Mouse (Mus musculus) megakaryocyte progenitor cell, adult 5-6 weeks (primary cell): ENCODE measurements around the gene Prpf19. TPM values are rescaled to one million over a fixed set of nuclear protein-coding genes. Genes with fewer than 3 reads are reported as not detected.

Experiments
- ATAC-seq: replicated peaks from 2 replicates; pipeline ENCODE4 v1.8.0; 2016; ENCODE audit warnings: mild to moderate bottlenecking, moderate TSS enrichment, inconsistent platforms; ENCODE audit not compliant: poor library complexity
- total RNA-seq, 2 experiments: library from RNA; stranded (forward) in 1 of 2; stranded (reverse) in 1 of 2; fragments of 157-497, 149-512 nt in 1 of 2; fragments of 200-1000 nt in 1 of 2; gene quantifications; 2 replicates each; pipeline versions ENCODE4 v1.2.3 to v1.2.4; 2015 to 2017

Gene Prpf19
- total RNA-seq, 2 experiments from 2014 or later = 77.5 to 191 TPM

DNA sequence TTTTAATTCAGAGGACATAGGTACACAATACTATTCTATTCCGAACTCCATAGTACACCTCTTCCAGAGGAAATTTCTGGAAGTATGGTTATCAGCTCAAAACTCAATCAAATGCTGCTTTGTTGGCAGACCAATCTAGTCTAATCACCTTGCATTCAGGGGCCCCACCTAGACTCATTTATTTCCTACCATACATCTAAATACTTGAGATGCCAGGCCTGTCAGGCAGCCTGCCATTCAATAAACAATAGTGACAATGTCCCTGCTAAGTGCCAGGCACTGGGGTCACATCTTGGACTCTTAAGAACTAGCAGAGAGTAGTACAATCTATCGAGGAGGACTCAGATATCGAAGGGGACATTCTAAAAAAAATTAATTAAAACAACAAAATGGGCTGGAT lies 2.8 kb upstream of the Prpf19 start:
- no peak for ATAC-seq

DNA sequence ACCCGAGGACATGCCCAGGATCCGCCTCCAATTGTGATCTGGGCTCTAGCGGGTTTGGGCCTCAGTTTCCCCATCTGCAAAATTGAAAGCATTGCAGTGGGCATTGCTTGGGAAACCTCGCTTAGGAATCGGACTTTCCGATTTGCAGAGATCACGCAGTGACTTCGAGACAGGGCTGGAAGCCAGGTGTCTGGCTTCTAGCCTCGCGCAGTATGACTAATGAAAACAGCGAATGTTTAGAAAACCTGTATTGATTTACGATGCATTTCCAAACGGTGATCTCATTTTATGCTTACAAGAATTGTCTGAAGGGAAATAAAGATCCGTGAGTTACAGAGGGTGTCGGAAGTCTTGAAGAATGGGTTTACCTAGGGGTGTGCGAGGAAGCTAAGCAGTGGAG lies 677 bp downstream of the Prpf19 start:
- ATAC-seq = no peak

DNA sequence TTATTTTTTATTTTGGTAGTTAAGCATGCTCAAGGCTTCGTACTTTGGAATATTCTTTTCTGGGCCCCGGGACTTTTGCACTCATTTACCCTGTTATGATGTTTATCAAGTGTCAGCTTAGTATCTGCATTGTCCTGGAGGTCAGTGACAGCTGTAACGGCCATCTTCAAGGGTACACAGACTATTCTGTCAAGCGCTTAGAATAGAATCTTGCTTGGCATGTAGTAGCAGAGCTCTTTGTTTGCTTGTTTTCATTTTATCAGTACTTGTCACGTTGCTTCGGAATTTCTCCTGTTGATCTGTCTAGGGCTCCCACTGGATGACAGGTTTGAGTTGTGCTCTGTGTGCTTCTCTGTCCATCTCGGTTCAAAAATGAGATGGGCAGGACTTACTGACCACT lies 1.8 kb downstream of the Prpf19 start:
- no peak for ATAC-seq

DNA sequence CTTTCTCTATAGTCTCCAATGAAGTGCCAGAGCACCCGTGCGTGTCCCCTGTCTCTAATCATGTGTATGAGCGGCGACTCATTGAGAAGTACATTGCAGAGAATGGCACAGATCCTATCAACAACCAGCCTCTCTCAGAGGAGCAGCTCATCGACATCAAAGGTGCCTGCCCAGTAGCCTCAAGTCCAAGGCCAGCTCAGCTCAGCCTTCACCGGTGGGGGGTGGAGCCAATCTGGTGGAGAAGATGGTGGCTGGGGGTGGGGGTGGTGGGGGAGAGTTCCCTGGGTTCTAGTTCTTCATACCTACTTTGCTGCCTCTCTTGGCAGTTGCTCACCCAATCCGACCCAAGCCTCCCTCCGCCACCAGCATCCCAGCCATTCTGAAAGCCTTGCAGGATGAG lies 2.5 kb downstream of the Prpf19 start:
- no peak for ATAC-seq

DNA sequence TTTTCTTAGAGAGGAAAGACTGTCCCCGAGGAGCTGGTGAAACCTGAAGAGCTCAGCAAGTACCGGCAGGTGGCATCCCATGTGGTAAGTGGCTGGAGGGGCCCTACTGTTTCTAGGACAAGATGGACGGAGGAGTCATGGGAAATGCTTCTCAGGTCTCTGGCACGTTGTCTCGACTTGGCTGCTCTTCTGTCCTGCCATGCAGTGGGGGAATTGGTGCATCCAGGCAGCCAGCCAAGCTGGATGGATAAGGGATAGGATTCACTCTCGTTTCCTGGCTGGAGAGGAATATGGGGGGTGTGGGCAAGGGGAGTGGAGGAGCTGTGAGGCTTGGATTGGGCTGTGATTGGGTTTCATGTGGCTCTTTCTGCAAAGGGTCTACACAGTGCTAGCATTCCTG lies 5.3 kb downstream of the Prpf19 start:
- no peak for ATAC-seq

DNA sequence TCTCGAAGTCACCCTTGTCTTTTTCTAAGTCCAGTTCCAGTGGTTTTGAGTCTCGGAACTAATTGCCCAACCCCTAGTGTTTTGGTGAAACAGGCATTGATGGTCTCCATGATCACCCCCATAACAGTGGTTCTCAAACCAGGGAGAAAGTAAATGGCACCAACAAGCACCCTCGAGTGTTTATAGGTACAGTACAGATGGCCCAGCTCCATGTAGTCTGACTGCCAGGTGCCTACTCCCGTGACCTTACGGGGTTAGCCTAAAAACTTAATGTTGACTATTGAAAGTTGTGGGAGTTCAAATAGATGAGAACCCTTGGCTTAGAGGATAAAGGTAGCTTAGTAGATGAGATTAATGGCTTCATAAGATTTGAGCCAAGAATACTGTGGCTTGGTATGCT lies 6.0 kb downstream of the Prpf19 start:
- no peak for ATAC-seq

DNA sequence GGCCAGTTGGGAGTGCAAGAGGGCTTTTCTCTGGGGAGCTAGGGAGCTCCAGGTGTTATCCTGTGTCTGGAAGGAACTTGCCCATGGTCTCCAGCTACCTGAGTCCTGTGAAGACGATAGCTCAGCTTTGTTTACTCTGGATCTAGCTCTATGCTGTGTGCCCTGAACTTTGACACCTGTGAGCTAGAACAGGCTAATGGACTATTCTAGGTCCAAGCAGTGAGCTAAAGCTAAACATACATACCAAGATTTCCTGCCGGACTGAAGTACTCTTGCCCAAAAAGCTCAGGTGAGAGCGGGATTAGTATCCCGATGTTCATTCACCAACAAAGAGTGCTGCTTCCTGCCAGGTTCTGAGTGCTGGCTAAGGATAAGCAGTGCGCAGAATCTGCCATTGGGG lies 9.5 kb downstream of the Prpf19 start:
- ATAC-seq = no peak

DNA sequence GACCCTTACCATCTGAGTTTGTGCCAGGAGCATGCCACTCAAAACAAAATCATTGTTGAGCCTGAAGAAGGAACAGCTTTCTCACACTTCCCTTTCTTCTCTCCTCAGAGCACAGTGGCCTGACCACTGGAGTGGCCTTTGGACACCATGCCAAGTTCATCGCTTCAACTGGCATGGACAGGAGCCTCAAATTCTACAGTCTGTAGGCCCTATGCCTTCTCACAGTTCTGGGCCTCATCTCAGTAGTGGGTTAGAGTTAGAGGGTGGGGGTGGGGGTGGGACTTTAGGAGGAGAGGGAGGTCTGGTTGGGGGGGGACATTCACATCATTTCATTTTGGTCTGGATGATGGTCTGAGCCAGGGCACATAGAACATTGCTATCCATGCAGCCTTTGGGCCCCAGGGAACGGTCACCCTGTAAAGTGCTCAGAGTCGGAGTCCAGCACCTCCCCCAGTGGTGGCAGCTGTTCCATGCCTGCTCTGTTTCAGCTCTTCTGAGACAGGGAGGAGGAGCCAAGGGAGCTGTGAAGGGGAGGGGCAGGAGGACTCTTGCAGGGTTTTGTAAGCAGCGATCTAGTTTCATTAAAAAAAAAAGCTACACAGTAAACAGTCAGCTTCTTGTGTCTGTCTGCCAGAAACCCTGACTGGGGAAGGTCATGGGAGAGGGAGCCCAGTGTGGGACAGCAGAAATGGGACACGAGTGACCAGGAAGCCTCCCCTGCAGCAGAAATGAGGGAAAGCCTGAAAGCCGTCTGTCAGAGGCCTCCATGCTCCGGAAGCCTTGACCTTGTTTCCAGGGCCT lies 10.1 kb downstream of the Prpf19 start:
- peak; percentile 60 for ATAC-seq

DNA sequence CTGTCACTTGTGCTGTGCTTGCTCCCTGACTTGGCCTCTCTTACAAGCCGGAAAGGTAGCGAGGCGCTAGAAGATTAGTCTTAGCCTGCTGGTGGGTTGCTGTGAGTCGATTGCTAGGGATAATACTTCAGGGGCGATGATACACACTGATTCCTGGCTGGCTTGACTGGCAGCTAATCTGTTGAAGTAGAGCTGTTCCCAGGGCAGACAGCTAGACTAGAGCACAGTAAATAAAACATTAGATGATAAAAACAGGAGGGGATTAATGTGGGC lies 10.6 kb downstream of the Prpf19 start:
- ATAC-seq = no peak

DNA sequence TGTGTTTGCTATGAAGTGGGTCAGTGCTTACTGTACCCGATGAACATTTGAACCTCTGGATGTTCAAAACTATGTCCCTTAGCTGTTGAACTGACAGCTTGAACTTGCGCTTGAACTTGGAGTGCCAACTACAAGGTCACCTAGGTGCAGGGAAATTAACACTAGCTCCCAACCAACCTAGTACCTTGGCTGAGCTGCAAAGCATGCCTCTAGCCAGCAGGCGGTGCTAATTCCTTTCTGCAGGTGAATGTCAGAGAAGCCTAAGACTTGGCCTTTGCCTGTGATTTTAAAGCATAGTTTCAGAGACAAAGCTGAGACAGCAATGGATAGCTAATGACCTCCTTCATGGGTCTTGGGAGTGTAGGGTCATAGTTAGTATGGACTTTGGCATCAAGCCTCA lies 12.9 kb downstream of the Prpf19 start:
- ATAC-seq = peak; percentile 84

DNA sequence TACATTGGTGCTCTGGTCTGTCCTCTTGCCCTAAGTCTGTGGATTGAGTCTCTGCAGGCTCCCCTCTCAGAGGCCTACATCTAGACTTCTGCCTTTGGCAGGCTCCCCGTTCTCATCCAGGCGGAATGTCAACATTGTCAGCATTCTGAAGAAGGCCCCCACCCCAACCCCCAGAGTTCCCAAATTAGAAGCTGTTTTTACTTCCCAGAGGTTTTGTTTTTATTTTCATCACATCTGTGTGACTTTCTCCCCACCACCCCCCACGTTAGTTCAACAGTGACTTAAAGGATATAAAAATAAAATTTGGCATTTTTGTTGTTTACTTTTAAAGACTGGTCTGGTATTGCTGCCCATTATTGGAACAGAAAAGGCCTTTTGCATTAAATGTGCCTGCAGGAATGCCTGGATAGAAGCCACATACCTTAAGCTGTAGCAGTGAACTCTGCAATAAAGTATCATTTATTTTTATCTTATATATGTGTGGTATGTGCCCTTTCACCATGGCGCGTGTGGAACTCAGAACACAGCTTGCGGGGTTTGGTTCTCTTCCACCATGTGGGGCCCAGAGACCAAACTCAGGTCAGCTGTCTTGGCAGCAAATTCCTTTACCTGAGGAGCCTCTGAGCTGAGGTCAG lies 14.2 kb downstream of the Prpf19 start:
- ATAC-seq = no peak

DNA sequence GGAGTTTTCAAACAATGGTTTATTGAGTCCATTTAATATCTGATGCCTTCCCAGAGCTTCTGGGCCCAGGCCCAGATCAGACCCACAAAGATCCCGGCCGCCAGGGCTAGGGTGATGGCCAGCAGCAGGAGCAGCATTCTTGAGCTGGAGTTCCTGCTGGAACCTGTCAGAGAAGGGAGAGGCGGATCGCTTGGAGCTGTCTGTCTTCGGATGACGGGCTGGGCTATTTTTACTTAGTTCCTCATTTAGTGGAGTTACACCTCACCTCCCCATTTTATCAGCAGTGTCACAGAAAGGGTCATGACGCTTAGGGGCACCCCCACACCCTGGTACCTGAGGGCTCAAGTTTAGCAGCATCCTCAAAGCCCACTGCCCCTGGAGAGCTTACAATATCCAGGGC lies 19.3 kb downstream of the Prpf19 start:
- peak; percentile 79 for ATAC-seq

DNA sequence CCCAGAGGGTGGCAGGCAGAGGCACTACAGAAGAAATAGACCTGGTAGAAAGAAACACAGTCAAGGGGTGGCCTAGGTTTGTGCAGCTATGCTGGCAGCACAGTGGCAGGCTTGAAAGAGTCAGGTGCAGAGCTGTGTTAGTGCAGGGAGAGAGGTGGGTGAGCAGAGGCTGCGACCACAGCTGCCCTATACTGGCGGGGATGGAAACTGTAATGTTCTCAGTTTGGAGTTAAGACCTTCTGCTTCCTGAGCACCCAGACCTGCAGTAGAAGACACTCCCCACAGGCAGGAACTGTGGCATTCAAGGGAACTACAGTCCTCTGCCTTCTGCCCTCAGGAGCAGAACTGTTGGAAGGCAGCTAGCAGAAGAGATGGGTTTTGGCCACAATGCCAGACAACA lies 19.8 kb downstream of the Prpf19 start:
- ATAC-seq = peak; percentile 47

DNA sequence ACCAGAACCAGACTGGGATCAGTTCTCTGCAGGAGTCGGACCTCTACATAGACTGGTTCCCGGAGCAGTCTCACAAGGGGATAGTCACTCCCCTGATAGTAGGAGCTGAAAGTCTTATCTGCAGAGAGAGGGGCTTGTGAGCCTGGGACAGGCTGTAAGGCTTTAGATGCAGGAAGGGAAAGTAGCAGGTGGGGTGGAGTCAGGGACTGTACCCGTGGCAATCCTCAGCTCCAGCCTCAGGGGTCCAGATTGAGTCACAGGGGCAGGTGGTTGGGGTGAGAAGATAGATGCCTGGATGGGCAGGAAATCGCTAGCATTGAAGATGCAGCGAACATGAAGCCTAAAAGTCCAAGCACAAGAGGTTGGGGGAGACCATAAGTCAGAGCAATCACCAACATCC lies 21.5 kb downstream of the Prpf19 start:
- ATAC-seq = no peak

DNA sequence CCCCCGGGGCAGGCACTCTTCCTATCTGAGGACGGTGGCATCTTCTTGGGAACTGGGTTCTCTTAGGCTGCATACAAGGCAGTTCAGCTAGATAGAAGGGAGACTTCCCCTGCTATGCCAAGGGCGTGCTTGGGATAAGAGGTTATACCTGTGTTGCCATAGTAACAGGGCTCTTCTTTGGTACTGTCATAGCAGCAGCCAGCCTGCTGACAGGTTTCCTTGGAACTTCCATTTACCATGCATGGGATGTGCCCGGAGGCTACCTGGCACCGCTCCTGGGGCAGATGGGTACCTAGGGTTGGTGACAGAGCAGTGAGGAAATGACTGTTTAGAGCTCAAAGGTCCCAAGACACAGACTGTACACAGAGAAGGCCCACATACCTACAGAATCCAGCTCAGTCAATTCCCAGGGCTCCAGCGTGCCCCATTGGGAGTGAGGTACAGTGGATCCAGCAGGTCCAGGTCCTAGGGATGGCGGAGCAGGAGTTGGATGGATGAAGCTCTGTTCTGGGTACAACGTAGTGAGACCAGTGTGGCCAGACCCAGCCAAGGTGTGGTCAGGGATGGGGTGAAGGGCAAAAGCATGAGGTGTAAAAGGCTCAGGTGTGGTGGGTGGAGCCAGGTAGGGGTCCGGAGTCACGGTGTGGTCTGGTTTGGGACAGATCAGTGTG lies 23.4 kb downstream of the Prpf19 start:
- no peak for ATAC-seq

DNA sequence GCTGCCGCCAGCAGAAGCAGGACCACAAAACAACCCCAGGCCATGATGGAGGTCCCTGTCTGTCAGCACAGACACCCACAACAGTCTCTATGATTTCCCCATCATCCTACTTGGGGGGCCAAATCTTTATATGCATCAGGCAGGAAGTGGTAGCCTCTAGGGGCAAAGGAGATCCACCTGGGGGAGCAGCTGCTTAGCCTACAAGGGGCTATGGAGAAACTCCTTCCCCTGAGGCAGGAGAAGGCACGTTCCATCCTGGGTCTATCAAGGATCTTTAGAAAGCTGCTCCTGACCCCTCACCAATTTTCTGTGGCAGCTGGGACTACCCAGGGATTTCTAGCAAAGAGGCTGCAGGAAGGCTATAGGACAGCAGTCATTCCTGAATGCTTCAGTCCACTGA lies 25.5 kb downstream of the Prpf19 start, which contains the start of gene Zp1:
TSS of gene Zp1 (minus strand) at position 101 of the 400 bp plus-strand sequence.
- no peak for ATAC-seq

DNA sequence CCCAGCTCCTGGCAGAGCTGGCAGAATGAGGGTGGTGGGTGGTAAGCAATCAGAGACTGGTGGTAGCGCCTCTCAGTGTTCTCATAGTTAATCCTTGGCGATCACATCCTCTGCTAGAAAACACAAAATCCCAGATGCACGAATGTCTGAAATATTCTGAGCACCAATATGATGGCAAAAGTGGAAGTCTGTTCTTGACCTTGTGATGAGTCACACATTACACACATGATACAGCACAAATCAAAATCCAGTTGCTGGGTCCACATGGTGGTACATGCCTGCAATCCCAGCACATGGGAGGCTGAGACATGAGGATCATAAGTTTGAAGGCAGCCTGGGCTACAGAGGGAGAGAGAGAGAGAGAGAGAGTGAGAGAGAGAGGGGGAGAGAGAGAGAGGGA lies 26.0 kb downstream of the Prpf19 start:
- no peak for ATAC-seq

DNA sequence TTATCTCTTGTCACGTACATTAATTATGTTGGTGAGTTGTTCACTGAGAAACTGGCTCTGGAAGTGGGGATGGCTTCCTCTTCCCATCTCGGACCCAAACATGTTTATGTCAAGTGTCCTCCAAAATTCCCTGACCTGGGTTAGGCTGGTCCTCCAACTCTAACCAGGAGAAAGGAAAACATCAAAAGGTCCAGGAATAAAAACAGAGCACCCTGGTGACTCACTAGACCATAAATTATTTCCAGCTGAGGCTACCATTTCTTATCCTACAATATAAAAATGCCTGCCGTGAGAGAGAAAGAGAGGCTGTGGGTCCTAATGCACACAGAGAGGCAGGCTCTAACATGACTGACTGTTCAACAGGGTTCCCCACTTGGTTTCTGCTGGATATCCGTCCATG lies 29.2 kb downstream of the Prpf19 start:
- no peak for ATAC-seq

DNA sequence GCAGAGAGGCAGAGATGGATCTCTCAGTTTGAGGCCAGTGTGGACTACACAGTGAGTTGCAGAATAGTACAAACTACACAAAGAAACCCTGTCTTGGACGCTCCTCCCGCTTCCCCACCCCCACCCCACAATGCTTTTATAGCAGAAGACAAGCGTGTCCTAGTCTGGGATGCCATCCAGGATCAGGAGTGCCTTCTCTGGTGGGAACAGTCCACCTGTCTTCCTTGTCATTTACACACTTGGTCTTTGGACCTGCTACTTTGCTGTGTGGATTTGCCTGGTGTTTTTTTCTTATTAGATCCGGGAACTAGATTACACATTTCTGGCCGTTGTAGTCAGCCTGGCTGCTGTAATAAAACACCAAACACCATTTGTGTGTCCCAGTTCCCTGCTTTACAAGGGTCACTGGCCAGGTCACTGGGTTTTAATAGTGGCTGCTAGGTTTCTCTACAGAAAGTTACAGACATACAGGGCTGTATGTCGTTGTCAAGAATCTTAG lies 31.1 kb downstream of the Prpf19 start:
- no peak for ATAC-seq

DNA sequence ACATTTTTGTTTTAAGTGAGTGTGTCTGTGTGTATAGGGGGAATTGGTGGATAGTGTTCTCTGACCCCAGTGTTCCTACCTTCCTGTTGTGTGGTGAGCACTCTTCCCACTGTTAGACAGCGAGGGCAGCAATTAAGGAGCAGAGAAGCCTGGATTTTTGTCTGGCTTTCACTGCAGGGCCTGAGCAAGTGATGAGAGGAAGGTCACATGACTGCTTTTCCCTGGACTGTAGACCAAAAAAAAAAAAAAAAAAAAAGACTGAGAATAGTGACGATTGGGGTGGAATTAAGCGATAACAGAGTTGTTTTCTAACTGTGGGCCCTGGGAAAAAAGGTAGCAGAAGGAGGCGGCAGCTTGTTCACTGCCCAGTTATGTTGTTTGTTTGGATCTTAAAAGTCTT lies 31.6 kb downstream of the Prpf19 start:
- no peak for ATAC-seq

DNA sequence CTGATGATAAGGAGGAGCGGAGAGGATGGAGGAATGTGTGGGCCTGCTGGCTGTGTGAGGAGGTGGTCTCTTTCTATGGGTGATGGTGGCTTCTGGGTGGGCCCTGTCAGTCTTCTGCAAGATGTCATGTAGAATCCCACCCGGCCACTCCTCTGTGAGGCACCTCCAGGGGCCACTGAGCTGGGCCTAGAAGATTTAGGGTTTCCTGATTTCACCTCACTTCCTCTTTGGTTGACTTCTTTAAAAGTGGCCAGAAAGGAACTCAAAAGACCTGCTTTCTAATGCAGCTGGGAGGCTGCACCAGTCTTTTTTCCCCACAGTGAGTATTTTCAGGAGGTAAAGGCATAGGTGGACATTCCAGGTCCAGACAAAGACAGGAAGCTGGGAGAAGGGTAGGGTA lies 35.6 kb downstream of the Prpf19 start:
- peak; percentile 65 for ATAC-seq

DNA sequence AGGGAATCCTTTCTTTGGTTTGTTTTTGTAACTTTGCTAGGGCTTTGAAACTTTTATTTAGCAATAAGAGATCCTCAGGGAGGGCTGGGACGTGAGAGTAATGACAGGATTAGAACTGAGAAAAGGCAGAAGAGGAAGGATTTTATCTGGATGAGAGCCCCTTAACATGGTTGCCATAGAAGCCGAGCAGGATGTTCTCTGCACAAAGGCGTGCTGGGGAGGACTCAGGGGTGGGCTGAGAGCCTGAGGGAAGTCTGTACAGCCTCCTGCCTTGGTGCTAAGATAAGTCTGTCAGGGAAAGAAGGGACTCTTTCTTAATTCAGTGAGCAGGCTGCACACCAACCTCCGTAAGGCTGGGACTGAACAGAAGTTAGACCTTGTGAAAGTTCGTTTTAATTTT lies 40.0 kb downstream of the Prpf19 start:
- no peak for ATAC-seq
